Mouse (Mus musculus) neural tube, embryonic 14.5 days (tissue): Measurements from ENCODE around the gene Arid1b. TPM values are rescaled to one million over a fixed set of nuclear protein-coding genes. Genes with fewer than 3 reads are reported as not detected.

Experiments used
- ATAC-seq: fragments of 200-750 bp; cut with Nextera tagmentation; 2 replicates; pipeline ENCODE4 v1.8.0; 2017; ENCODE audit warnings: low read depth, mild to moderate bottlenecking, moderate TSS enrichment, moderate library complexity
- H3K27ac ChIP-seq: fragments of 300-500 bp; sonication (generic); 2 replicates; pipeline ENCODE4 v1.5.1; 2014; ENCODE audit warnings: low read depth, mild to moderate bottlenecking, control low read depth, low read length, moderate library complexity, mixed read lengths
- H3K27me3 ChIP-seq: fragments of 300-500 bp; sonication (generic); 2 replicates; pipeline ENCODE4 v1.6.1; 2014; ENCODE audit warnings: low read length; ENCODE audit not compliant: control insufficient read depth, insufficient read depth
- H3K36me3 ChIP-seq: fragments of 300-500 bp; sonication (generic); 2 replicates; pipeline ENCODE4 v1.6.1; 2014; ENCODE audit warnings: low read length, mixed read lengths; ENCODE audit not compliant: control insufficient read depth, insufficient read depth
- H3K4me1 ChIP-seq: fragments of 300-500 bp; sonication (generic); 2 replicates; pipeline ENCODE4 v1.6.1; 2014; ENCODE audit warnings: low read length; ENCODE audit not compliant: control insufficient read depth, insufficient read depth
- H3K4me2 ChIP-seq: fragments of 300-500 bp; sonication (generic); 2 replicates; pipeline ENCODE4 v1.6.1; 2014; ENCODE audit warnings: mild to moderate bottlenecking, low read depth, low read length, control low read depth
- H3K4me3 ChIP-seq: fragments of 300-500 bp; sonication (generic); 2 replicates; pipeline ENCODE4 v1.5.1; 2014; ENCODE audit warnings: low read depth, low read length, control low read depth, mixed read lengths
- H3K9ac ChIP-seq: fragments of 300-500 bp; sonication (generic); replicated peaks from 2 replicates; pipeline ENCODE4 v1.6.1; 2014; ENCODE audit warnings: low read depth, mild to moderate bottlenecking, control low read depth, low read length, mixed read lengths
- H3K9me3 ChIP-seq: fragments of 300-500 bp; sonication (generic); 2 replicates; pipeline ENCODE4 v1.6.1; 2016; ENCODE audit warnings: low read length; ENCODE audit not compliant: control insufficient read depth
- WGBS: fragments of 180-500 bp; shearing (Covaris S2); extraction: QIAGEN DNeasy Blood & Tissue Kit; methylation state at CpG from one replicate; pipeline ENCODE4 v1.1.7; 2014; 5-methylcytosine and 5-hydroxymethylcytosine counted together
- polyA plus RNA-seq: library from polyadenylated mRNA; unstranded; fragments of >200 nt; fragmentation: Nextera tagmentation; extraction: Ambion mirVana; gene quantifications from 2 replicates; pipeline ENCODE4 v1.2.1, GENCODE M21; 2014

Arid1b gene
- polyA plus RNA-seq, 1 experiment from 2014 or later, result 22.2 TPM

DNA sequence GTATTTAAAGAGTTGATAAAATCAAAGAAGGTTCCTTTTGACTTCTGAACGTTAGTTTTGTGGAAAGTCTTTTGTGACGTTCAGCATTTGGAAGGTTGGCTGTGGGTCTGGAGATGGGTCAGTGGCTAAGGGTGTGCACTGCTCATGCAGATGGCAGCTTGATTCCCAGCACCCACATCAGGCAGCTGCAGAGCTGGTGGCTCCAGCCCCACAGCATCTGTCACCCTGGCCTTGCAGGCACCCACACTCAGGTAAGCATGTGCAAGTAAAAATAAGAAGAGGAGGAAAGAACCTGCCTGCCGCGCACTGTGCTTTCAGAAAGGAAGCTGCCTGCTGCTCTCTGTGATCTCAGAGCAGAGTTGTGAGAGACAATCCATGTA is 58.7 kb downstream of the Arid1b start:
- Histone ChIP-seq H3K27ac (no peak overlapping the region), H3K4me2 (no peak overlapping the region), H3K27me3 (no peaks in the 10 kb centered on the region), H3K4me3 (no peak overlapping the region), H3K9me3 (no peaks in the 10 kb centered on the region), H3K9ac (no peak overlapping the region), H3K36me3 (no peaks in the 10 kb centered on the region), H3K4me1 (peaks cover 24% of the 10 kb centered on the region)
- no peak for ATAC-seq
- WGBS, result 77% methylated on average over 4 of the region's 4 CpGs

- 54% methylated on average over 16 of the region's 16 CpGs for WGBS
- H3K4me2 ChIP-seq, result no peak overlapping the region
- peaks cover 27% of the 10 kb centered on the region for H3K4me1 ChIP-seq
- ATAC-seq, result no peak
- H3K9ac ChIP-seq, result no peak overlapping the region
- no peaks in the 10 kb centered on the region for H3K27me3 ChIP-seq
- H3K27ac ChIP-seq, result 0 out of 2 replicates have a peak overlapping the region, but pooled peaks have one; percentile 28
- no peak overlapping the region for H3K4me3 ChIP-seq
- H3K9me3 ChIP-seq, result no peaks in the 10 kb centered on the region
- H3K36me3 ChIP-seq, result no peaks in the 10 kb centered on the region
These were observed 59.1 kb downstream of the Arid1b start for GRCm38 (mm10) chr17:5053201-5053600.

- H3K9me3 ChIP-seq, result no peaks in the 10 kb centered on the region
- H3K4me2 ChIP-seq, result no peak overlapping the region
- no peak overlapping the region for H3K4me3 ChIP-seq
- WGBS, result 84% methylated on average over 6 of the region's 6 CpGs
- no peak overlapping the region for H3K27ac ChIP-seq
- no peak overlapping the region for H3K9ac ChIP-seq
- ATAC-seq, result no peak
- no peaks in the 10 kb centered on the region for H3K27me3 ChIP-seq
- no peaks in the 10 kb centered on the region for H3K36me3 ChIP-seq
- peaks cover 43% of the 10 kb centered on the region for H3K4me1 ChIP-seq
These were observed 61.3 kb downstream of the Arid1b start for GRCm38 (mm10) chr17:5055412-5055811.

DNA sequence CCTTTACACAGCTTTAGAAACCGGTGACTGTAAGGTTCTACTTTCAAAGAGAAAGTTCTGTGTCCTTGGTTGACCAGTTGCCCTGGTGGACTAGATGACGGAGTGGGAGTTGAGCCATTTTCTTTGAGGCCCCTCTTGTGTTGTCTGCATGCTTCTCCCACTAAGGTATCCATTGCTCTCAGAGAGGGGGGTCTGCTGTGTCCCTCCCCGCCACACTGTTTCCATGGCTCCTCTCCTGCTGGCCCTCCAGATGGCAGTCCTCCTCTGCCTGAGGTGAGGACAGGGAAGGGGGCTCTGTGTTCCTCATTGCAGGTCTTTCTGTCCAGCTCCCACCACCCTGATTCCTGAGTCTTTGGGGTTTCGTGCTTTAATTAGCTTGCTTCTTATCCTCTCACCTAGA is 62.5 kb downstream of the Arid1b start:
- no peak overlapping the region for H3K4me2 ChIP-seq
- H3K4me1 ChIP-seq, result peaks cover 44% of the 10 kb centered on the region
- no peak overlapping the region for H3K27ac ChIP-seq
- no peaks in the 10 kb centered on the region for H3K27me3 ChIP-seq
- no peaks in the 10 kb centered on the region for H3K9me3 ChIP-seq
- ATAC-seq, result no peak
- no peak overlapping the region for H3K9ac ChIP-seq
- no peak overlapping the region for H3K4me3 ChIP-seq
- WGBS, result 79% methylated on average over 4 of the region's 4 CpGs
- no peaks in the 10 kb centered on the region for H3K36me3 ChIP-seq

- H3K4me3 ChIP-seq, result no peak overlapping the region
- peaks cover 40% of the 10 kb centered on the region for H3K4me1 ChIP-seq
- H3K9me3 ChIP-seq, result no peaks in the 10 kb centered on the region
- peak; percentile 9; the same call in 1 of the 2 replicates for ATAC-seq
- no peaks in the 10 kb centered on the region for H3K27me3 ChIP-seq
- no peaks in the 10 kb centered on the region for H3K36me3 ChIP-seq
- no peak overlapping the region for H3K9ac ChIP-seq
- WGBS, result 29% methylated on average over 4 of the region's 4 CpGs
- no peak overlapping the region for H3K4me2 ChIP-seq
- H3K27ac ChIP-seq, result peak overlapping the region; percentile 46; the same call in 1 of the 2 replicates
These were observed 63.2 kb downstream of the Arid1b start for GRCm38 (mm10) chr17:5057286-5057685.

DNA sequence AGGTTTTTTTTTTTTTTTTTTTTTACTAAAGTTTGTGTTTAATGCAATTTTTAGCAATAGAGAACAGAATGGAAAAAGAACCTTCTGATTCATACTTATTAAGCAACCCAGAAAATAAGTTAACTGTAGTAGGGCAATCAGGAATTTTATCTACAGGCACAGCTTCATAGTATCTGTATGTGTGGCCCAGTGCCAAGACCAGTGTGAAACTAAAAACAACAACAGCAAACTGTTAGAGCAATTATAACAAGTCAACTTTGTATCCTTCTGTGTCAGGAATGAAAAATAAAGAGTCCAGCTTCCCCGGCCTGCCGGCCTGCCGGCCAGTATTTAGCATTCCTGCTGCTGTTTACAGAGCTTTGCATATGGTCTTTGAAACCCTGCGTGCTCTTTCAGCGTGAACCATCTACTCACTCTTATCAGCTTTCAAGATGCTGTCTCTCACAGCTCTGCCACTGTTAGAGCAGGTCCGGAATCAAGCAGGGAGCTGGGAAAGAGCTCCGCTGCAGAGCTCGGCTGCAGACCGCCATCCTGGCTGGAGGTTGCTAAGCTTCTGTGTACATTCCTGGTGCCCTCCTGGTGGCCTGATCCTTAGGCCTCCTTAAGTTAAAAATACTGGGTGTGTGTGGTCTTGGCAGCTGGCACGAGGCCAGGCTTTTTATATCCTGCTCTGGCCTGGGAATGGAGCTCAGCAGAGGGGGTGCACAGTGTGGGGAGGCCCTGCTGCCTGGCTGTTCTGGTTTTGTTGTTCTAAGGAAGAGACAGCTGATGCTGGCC is 64.0 kb downstream of the Arid1b start:
- peaks cover 35% of the 10 kb centered on the region for H3K4me1 ChIP-seq
- WGBS, result 8% methylated on average over 10 of the region's 10 CpGs

DNA sequence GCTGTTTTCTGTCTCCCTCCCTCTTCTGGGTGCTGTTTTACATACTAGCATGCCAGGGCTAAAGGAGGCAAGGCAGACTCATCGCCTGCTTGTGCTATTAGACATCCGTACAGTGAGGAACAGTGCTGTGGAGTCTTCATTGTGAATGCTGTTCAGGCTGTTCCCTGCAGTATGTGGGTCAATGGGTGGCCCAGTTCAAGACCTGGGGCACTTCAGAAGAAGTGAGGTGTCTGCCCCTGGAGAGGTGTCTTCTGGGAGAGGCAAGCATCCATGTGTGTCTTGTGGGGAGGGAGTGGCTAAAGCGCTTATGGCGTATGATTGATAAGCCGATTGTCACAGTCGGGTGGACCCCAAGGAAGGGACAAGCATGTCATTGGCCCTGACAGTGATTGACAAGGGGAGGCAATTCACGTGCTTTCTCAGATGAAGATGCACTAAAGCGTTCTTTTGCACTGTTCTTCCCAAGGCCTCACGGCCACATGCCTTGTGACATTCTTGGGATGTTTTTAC is 65.0 kb downstream of the Arid1b start:
- Histone ChIP-seq H3K36me3 (no peaks in the 10 kb centered on the region), H3K4me1 (peaks cover 31% of the 10 kb centered on the region)

More for the DNA sequence above, 64.0 kb downstream of the Arid1b start:
- no peaks in the 10 kb centered on the region for H3K9me3 ChIP-seq
- H3K27ac ChIP-seq, result peak overlapping the region; percentile 56
- H3K36me3 ChIP-seq, result no peaks in the 10 kb centered on the region
- H3K4me3 ChIP-seq, result no peak overlapping the region
- peak; percentile 74; the same call in 1 of the 2 replicates for ATAC-seq
- no peak overlapping the region for H3K9ac ChIP-seq
- H3K27me3 ChIP-seq, result no peaks in the 10 kb centered on the region
- H3K4me2 ChIP-seq, result peak overlapping the region; percentile 21; the same call in 1 of the 2 replicates

GRCm38 (mm10) chr17:5060515-5061084 is 66.5 kb downstream of the Arid1b start:
- WGBS, result 60% methylated on average over 5 of the region's 5 CpGs
- Histone ChIP-seq H3K4me3 (no peak overlapping the region), H3K9ac (no peak overlapping the region), H3K27me3 (no peaks in the 10 kb centered on the region), H3K4me1 (peaks cover 39% of the 10 kb centered on the region), H3K4me2 (no peak overlapping the region), H3K9me3 (no peaks in the 10 kb centered on the region), H3K27ac (no peak overlapping the region), H3K36me3 (no peaks in the 10 kb centered on the region)
- no peak for ATAC-seq

More for the DNA sequence above, 65.0 kb downstream of the Arid1b start:
- 72% methylated on average over 9 of the region's 9 CpGs for WGBS
- H3K9me3 ChIP-seq, result no peaks in the 10 kb centered on the region
- no peak overlapping the region for H3K9ac ChIP-seq
- no peak overlapping the region for H3K4me3 ChIP-seq
- H3K27ac ChIP-seq, result no peak overlapping the region
- no peak overlapping the region for H3K4me2 ChIP-seq
- no peak for ATAC-seq
- H3K27me3 ChIP-seq, result no peaks in the 10 kb centered on the region

- Histone ChIP-seq H3K36me3 (no peaks in the 10 kb centered on the region), H3K4me2 (no peak overlapping the region), H3K27ac (no peak overlapping the region), H3K4me3 (no peak overlapping the region), H3K4me1 (peaks cover 41% of the 10 kb centered on the region), H3K9me3 (no peaks in the 10 kb centered on the region), H3K27me3 (no peaks in the 10 kb centered on the region), H3K9ac (no peak overlapping the region)
- 82% methylated on average over 3 of the region's 3 CpGs for WGBS
- ATAC-seq, result no peak
These were observed 67.1 kb downstream of the Arid1b start for GRCm38 (mm10) chr17:5061183-5061582.
